Mouse (Mus musculus): ENCODE results near the gene Mgme1.

Mgme1 gene

DNA sequence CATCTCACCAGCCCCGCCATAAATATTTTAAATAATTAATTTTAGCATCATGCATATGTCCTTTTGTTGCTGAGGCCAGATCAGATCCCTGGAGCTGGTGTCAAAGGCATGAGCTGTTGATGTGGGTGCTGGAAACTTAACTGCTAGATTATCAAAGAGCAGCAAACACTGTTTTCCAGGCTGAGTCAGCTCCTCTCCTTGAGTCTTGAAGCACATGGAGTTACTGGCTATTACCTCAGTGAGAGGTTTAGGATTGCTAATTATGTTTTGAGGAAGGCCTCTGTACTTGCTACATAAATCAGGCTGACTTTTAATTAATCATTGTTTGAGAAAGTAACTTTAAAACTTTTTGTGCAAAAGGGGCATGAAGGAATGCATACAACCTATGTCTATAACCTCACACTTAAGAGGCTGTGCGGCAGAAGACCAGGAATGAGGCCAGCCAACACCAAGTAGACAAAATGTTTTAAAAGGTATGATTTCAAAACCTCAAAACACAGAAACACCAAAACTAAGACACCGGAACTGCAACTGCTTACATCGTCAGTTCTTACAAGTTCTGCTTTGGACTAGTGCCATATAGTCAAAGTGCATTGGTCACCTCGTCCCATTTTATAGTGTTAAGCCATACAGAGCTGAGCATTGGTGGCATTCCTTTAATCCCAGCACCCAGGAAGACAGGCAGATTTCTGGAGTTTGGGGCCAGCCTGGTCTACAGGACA is 5.9 kb upstream of the Mgme1 start:
- no peak for ATAC-seq (ENCODE audit: low TSS enrichment)

DNA sequence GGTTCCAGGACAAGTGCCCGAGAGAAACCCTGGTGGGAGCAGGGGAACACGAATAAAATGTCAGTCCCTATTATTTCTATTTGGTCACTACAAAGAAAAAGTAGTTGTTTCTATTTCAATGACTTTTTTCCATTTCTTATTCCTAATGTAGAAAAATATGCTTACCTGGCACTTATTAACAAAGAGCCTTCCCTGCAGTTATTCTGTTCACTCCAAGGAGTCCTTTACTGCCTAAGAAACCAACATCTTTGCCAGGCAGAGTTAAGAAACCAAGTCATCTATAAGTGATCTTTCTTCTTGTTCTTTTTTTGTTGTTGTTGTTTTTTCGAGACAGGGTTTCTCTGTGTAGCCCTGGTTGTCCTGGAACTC is 5.4 kb upstream of the Mgme1 start:
- ATAC-seq (ENCODE audit: low TSS enrichment), result no peak

DNA sequence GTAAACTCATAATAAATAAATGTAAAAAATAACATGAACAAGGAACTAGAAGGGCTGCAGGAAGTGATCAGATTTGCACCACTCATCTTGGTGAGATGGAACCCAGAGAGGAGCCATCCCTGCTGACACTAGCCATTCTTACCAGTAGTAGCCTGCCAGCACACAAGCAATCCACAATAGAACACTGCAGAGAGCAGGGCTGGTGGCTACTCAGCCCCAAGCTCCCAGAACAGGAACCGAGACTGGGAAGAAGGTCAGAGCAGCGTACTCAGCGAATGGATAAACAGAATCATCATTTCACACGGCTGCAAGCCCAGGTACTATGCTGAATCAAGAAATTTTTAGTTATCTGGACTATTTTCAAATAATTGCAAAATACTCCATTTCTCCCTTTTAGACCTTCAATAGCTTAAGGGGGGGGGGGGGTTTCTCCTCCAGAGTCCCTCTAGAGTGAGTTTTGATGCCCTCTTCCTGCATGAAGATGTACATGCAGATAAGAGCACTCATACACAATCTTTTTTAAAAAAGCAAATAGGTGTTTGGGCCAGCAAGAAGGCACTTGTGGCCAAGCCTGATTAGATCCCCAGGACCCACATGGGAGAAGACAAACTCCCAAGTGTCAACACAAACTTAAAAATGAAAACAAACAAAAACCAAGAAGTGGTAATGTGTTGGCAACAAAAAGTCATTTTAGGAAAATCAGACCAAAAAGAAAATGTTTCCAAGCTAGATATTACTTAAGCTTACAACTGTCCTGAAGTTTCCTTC is 4.4 kb upstream of the Mgme1 start:
- ATAC-seq (ENCODE audit: low TSS enrichment), result no peak

DNA sequence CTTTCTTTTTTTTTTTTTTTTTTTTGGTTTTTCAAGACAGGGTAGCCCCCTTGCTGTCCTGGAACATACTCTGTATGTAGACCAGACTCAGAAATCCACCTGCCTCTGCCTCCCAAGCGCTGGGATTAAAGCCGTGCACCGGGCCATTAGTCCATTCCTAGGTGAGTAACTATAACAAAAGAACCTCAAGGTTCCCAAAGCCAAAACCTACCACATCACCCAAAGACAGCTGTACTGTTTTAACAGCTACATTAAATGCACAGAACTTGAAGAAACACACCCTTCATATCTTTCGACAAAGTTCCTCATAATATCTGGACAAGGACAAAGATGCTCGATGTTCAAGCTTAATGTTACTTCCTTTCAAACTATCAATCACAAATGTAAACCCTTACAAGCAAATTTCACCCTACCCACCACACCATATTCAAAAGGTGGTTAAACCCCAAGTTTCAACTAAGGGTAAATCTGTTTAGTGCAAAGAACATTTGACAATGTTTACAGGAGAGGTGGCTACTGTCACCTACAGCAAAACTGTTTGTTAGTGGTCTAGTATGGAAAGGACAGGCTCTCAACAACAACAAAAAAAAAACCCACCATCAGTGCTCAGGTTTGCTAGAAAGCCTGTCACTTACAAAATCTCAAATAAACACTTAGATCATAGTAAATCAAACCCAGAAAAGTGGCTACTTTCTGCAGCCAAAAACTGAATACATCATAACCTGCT is 3.3 kb upstream of the Mgme1 start:
- no peak for ATAC-seq (ENCODE audit: low TSS enrichment)

DNA sequence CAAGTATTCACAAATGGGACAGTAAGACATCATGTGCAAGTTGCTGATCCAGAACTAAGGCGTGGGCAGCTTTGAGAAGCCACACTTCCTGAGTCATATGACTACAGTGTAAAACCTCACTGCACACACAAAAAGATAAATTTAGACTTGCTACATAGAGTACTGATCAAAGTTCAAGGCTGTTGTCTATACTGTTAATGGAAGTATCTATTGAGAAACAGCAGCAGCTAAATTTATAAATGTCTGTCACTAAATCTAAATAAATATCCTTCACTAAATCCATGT is 2.8 kb upstream of the Mgme1 start:
- ATAC-seq (ENCODE audit: low TSS enrichment), result peak; percentile 12; the same call in 1 of the 2 replicates

DNA sequence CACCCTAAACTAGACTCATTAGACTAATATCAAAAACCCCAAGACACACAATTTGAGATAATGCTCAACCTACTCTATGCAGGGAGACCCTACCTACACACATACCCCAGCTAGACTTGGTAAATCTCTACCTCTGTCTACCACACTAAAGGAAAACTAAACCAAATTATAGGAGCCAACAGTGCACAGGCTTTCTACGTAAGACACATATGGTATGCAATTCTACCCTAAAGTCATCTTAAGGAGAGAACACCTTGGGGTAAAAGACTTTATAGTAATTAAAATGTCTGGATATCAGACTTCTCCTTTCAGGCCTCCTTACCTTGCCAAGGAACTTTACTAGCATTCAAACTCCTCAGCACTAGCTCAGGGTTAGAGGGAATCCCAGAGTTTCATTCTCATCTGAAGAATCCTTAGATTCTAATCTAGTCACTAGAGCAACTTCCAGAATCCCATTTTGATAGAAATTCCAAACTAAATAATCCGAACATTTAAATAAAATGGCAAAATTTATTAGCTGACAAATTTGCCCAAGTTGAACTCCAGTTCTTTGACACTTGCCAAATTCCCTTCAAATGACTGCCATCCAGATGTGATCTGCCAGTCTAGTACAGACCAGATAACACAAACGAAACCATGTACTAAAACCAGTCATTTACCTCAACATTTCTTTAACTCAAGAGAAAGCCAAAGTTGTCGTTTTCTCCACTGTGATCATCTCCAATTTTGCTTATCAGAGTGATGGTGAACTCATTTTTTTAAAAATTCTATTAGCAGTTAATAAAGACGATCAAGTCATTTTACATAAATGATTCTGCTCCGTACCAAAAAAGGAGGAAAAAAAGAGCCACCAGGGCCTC is 1.8 kb upstream of the Mgme1 start:
- no peak for ATAC-seq (ENCODE audit: low TSS enrichment)

DNA sequence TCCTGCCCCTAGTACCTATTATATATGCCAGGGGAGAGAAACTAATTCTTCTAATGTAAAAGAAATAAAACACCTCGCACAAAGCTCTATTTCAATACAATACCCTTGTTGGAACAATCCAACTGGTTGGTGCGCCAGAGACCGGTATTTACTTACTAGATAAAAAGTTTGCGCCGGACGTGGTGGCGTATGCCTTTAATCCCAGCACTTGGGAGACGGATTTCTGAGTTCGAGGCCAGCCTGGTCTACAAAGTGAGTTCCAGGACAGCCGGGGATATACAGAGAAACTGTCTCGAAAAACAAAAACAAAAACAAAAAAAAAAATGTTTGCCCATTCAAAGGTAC is 1.2 kb upstream of the Mgme1 start:
- no peak for ATAC-seq (ENCODE audit: low TSS enrichment)

DNA sequence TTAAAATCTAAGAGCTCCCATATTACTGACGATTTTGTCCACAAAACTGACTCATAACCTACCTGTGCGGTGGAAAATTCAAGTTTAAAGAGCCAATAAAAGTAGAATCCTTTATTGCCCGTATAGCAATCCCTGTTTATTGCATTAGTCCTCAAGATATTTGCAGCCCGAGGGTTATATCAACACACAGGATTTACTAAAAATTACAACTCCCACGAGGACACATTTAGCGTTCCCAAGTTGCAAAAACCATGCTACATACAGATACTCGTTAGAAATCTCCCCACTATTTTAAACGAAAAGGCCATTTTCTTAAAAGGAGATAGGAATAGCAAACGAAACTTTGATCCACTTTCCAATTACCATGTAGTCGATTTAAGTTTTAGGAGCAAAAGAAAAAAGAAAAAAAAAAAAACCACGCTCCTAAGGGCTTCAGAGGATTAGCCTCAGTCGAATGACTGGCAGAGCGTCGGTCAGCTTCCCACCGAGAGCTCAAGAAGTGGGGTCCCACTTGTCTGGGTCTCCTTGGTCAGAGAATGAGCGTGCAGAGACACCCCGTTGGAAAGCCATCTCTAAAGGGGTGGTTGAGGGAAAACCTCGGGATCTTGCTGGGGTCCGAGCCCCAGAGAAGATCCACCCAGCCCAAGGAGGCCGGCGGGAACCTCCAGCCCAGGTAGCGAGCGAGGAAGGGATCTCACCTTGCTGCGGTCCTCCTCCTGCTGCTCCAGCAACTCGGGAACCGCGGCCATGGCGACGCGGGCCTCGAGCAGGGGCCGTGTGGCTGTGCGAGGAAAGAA is 586 bp upstream of the Mgme1 start:
- ATAC-seq (ENCODE audit: low TSS enrichment), result no peak

DNA sequence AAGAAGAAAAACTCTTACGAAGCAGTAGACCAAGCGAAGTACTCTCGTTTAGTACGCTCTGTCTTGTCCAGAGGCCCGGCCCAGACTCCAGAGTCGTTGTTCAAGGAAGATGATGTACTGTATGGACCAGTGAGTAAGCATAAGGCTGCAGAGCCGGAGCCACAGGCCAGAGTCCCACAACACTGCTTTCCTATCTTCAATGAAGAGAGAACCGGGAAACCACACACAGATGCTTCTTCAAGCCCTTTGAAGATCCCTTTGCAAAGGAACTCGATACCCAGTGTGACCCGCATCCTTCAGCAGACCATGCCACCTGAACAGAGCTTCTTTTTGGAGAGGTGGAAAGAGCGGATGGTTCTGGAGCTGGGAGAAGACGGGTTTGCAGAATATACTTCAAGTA is 1.6 kb downstream of the Mgme1 start:
- ATAC-seq (ENCODE audit: low TSS enrichment), result no peak

DNA sequence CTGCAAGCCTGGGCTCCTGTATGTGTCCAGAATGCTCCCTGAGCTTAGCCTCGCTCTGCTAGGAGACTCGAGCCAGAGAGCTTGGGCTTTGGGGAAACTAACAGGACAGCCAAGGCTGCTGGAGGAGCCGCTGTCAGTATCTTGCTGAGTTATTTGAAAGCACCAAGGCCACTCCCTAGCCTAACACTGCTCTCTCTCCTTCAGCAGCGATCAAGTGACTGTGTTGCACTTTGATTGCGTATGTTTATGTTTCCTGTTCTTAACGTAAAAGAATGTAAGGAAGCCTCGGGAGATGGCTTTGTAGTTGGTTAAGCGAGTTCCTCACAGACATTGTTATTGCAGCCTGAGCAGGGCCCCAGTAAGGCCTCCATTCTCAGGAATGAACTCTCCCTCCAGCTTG is 4.3 kb downstream of the Mgme1 start:
- no peak for ATAC-seq (ENCODE audit: low TSS enrichment)

DNA sequence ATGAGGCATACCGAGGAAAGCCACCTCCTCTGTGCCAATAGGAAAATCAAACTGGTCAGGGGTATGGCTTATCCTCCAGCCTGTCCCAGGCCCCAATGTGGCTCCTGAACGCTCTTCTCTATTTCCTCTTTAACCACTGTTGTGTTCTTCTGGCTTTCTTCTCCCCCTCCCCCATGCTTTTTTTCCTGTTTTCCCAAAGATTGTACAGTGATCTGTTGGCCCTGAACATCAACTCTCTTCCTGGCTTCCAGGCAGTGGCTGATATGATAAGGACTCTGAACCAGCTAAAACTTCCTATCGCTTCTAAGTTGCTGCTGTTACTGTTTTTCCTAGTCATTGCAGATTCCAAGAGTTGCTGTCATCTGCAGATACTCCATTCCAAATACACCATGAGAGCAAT is 6.4 kb downstream of the Mgme1 start:
- no peak for ATAC-seq (ENCODE audit: low TSS enrichment)

DNA sequence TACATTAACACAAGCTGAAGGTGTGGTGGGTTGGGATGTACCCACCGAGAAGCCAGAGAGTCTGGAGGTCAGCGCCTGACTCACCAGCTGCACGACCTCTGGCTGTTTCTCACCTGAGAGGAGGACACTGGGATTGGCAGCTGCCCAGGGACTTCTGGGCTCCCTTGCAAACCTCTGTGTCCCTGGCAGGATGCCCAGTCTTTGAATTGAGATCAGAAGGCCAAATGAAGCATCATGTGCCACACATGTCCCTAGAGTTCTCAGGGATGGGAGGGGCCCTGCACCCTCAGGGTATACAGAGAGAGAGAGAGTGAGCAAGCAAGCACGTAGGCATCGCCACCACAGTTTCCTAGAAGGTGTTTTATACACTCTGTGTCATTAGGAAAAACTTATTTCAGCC is 9.3 kb downstream of the Mgme1 start:
- ATAC-seq (ENCODE audit: low TSS enrichment), result no peak

DNA sequence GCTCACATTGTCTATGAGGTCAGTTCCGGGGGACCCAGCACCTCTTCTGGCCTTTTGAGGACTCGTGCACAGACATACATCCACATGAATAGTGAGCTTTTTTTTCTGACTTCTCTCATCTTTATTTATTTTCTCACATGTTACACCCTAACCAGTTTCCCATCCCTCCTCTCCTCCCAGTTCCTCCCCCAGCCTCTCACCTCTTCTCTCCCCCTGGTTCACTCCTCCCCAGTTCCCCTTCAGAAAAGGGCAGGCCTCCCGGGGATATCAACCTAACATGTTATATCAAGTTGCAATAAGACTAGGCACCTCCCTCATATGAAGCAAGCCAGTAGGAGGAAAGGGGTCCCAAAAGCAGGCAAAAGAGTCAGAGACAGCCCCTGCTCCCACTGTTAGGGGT is 10.1 kb downstream of the Mgme1 start:
- no peak for ATAC-seq (ENCODE audit: low TSS enrichment)

DNA sequence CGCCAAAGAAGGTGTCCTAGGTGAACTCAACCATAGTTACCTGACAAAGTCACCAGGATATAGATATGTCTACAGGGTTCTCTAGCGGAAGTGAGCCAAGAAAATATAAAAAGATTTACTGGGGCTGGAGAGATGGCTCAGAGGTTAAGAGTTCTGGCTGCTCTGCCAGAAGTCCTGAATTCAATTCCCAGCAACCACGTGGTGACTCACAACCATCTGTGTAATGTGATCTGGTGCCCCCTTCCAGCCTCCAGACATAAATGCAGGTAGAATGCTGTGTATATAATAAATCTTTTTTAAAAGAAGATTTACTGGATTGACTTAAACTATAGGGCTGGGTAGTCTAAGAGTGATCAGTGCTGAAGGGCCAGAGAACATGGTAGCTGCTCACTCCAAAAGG is 11.0 kb downstream of the Mgme1 start:
- no peak for ATAC-seq (ENCODE audit: low TSS enrichment)

DNA sequence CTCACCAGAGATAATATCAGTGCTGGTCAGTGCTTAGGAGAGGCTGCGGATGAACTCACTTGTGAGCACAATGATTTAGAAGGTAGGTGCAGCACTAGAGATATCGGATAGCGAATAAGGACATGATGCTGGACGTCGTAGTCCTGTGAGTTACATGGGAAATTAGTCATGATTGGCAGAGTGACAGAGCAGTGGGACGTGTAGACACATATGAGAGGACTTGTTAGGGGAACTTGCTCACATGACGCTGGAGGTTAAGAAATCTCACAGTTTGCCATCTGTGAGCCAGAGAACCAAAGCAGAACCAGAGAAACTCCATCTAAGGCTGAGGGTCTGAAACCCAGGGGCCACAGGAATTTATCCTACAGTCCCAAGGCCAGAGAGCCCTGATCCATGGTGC is 19.9 kb downstream of the Mgme1 start:
- no peak for ATAC-seq (ENCODE audit: low TSS enrichment)

DNA sequence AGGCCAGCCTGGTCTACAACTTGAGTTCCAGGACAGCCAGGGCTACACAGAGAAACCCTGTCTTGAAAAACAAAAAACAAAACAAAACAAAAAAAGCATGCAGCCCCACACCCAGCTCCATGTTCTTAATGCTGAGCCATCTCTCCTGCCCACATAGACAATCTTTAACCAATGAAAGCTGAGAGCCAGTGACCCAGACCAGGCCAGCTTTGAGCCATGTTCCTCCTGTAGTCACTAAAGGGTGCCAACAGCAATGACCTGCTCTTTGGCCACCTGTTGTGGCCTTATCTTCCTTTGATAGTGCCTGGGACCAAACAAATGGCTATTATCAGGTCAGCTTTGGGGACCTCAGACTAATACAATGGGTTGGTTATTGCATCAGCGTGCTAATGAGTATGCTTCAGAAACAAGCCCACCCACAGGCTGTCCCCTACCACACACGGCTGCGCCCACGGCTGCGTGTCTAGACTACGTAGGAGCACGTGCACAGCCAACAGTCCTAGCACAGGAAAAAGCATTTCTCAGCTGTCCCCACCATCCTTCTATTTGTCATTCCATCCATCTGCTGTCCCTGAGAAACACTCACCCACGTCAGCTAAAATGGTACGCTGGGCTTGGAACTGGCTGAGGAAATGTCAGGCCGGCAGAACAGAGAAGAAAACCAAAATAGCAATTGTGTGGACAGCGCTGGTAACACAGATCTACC is 21.3 kb downstream of the Mgme1 start:
- peak; percentile 80 for ATAC-seq (ENCODE audit: low TSS enrichment)

DNA sequence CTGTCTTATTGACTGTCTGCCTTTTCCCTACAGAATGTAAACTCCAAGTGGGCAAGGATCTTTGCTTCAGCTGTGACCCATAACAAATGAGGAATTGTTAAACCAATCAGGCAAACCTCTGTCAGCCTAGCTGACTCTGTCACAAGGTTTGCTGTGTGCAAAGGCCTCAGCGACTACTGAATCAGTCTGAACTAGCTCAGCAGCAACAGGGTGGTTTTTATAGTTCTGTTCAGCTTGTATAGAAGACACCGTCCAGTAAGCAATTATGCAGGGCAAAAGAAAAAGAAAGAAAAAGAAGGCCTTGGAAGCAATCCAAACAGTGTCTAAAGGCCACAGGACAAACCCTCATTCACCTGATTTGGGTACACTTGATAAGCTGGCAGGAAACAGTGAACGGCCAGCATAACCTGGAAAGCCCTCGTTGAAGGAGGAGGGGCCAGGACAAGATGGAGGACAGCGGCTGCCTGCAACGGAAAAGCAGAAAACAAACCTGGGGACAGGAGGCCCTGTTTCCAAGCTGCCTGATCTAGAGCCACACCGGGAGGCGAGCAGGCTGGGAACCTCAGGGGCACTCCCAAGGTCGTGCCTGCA is 24.8 kb downstream of the Mgme1 start:
- ATAC-seq (ENCODE audit: low TSS enrichment), result no peak

DNA sequence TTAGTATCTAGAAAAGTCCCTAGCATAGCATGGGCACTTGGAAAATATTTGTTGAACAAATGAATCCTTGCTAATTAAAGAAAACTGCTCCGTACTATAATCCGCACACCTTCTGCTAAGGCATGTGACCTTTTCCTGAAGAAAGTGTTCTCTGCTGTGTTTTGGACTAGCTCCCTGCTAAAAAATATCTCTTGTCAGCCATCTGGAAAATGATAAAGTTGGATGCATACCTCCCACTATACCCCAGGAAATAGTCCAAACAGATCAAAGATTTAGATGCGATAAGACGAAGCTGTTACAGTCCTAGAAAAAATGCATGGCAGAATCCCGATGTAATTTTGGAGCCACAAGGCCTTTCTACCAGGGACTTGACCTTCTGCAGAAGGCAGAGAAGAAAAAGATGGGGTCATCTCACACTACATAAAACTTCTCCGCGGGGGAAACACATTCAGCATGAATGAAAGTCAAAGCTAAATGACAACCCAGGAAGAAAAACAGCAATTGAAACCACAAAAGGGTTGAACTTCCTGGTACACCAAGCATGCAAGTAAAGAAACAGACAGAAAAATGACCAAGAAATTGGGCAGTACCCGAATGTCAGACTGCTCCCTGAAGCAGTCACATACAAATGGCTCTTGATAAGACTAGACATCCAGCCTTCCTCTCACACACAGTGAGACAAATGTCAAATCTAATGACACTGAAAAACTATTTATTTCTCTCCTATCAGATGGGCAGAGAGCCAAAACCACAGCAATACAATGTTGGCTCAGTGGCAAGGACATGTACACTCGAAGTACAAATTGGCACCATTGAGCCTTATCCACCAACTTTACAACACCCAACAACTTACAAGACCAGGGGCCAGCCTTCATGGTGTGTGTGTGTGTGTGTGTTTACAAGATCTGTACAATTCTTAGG is 29.5 kb downstream of the Mgme1 start:
- peak; percentile 59 for ATAC-seq (ENCODE audit: low TSS enrichment)

DNA sequence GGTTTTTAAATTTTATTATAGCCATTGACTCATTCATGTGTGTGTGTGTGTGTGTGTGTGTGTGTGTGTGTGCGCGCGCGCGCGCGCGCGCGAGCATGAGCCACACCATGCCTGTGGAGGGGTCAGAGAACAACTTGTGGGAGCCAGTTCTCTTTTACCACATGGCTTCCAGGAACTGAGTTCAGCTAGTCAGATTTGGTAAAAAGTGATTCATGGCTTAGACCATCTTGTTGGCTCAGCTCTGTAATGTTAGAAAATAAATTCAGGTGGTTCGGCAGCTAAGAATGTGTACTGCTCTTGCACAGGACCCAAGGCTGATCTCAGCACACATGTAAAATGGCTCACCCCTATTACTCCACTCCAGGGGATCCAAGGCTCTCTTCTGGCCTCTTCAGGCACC is 30.6 kb downstream of the Mgme1 start:
- no peak for ATAC-seq (ENCODE audit: low TSS enrichment)

Measured in frontal cortex, adult (tissue).